Mouse (Mus musculus) olfactory bulb, adult 2 months (tissue): Measurements from ENCODE around the gene Olfr715.

Experiments used
- CTCF ChIP-seq: fragments of 200-500 bp; IDR thresholded peaks from 2 replicates; pipeline ENCODE4 v1.5.1; 2012; ENCODE audit warnings: low read depth, mild to moderate bottlenecking, low read length, moderate library complexity; ENCODE audit not compliant: insufficient read depth
- POLR2A ChIP-seq: fragments of 200-500 bp; IDR thresholded peaks from 2 replicates; pipeline ENCODE4 v1.6.1; 2012; ENCODE audit warnings: mild to moderate bottlenecking, low read depth, low read length, moderate library complexity; ENCODE audit not compliant: insufficient read depth

DNA sequence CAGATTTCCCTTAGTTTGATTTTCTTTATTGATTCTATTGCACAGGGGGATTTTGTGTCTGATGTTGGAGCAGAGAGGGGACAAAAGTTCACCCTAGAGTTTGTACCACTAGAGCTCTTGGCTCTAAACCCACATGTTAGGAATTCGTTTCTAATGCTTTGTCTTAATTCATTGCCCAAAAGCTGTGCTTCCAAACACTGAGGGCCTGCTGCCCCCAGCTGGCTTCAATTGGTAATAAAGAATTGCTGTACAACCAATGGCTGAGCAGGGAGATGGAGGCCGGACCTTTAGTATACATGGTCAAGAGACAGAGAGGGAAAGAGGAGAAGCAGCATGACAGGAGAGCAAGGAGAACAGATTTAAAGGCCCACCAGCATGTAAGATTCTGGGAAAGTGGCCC, 49.5 kb upstream of the Olfr715 start:
- TF ChIP-seq CTCF (no peak), POLR2A (no peak)
